Mouse (Mus musculus) olfactory bulb, adult 2 months (tissue): ENCODE data around the gene Hip1.

Experiments used
- CTCF ChIP-seq: fragments of 200-500 bp; IDR thresholded peaks from 2 replicates; pipeline ENCODE4 v1.5.1; 2012; ENCODE audit warnings: low read depth, mild to moderate bottlenecking, low read length, moderate library complexity; ENCODE audit not compliant: insufficient read depth
- POLR2A ChIP-seq: fragments of 200-500 bp; IDR thresholded peaks from 2 replicates; pipeline ENCODE4 v1.6.1; 2012; ENCODE audit warnings: mild to moderate bottlenecking, low read depth, low read length, moderate library complexity; ENCODE audit not compliant: insufficient read depth

DNA sequence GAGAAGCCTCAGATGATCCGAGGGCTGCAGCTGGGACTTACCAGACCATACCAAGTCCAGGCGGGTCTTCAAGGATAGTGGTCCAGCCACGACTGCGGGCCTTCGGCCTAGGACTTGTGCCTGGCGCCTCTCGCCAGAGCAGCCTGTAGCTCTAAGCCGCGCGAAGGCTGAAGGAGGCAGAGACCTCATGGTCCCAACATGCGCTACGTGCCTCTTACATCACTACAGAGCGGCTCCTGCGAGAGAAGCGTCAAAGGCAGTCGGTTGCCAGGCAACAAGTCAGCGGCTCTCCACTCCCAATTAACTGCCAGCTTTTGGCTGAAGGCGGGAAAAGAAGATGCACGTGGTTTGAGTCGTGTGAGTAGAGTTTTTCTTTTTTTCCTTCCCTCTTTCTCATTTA, 140.3 kb downstream of the Hip1 start:
- TF ChIP-seq POLR2A: no peak
- TF ChIP-seq CTCF: no peak
